Mouse (Mus musculus) ovary, adult 18-20 months (tissue): ENCODE data around the gene Ap1m2.
A peak's percentile ranks its signal among the peaks of the same experiment; 100 is the strongest.
"Not testable (repeated sequence)": the region's sequence is repeated elsewhere in the genome, so short reads cannot be mapped to it uniquely, and the experiment has no call there.

Experiments used
- DNase-seq: peaks from one replicate; pipeline ENCODE4 v3.0.0; 2022; ENCODE audit warnings: low spot score, mixed read lengths

Gene Ap1m2

DNA sequence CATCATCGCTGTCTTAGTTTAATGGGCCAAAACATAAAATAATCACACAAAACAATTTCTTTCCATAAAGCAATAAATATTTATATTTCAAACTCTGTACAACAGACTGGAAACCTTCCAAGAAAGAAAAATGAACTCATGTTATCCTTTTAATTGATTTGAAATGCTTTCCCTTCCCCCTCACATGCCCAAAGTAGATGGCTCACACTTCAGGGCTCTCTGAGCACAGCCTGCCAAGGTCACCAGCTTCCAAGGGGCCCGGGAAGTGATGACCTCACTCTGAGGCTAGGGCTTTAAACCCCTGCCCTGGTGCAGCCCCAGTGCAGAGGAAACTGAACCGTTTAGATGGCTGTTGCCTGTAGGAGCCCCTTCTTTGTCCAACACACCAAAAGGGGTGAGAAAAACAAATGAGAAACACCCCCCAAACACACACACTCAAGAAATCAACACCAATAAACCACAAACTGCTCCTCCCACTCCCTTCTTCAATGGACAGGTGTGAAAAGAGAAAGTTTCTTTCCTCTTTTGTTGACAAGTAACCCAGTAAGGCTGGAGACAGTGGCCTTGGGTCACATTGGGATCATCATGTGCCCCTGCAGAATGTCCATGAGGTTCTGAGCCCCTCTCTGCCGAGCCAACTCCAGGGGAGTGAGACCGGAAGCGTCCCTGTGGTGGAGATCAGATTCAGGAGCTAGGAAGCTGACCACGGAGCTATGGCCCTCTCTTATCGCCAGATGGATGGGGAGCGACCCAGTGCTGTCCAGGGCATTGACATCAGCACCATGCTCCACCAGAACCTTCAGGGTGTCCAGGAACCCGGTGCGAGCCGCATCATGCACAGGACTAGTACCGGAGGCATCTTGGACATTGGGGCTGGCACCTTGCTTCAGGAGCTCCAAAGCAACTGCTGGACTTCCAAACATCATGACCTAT, 23.5 kb downstream of the Ap1m2 start:
- no peak for DNase-seq

DNA sequence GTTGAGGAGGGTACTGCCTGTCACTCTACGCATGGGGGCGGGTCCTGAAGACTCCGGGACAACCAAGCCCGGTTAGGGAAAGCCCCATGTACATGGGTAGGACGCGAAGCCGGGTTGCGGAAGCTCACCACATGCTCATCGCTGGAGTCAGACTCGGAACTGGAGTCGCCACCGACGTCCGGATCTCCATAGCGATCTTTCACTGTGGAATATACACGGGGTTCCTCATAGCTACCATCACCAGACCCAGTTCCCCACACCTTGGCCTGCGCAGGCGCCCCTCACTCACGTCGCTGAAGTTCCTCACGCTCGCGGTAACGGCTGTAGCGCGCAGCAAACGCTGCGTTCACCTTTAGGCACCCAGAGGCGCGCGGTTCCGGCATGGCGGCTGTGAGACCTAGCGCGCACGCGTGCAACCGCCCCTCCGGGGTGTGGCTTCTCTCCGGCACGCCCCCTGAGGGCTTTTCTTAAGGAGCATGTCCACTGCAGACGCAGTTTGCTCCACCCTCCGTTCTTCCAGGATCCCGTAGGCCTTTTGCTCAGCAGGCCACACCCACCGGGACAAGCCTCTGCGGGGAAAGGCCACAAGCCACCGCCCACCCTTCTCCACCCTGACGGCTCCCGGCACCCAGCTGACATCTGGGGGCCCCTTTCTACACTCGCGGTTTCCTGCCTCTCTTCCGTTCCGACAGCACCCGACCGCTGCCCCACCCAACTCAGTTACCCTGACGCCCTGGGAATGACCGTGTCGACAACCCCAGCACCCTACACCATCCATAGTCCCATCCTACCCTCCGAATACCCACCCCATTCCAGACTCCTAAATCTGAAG, 24.4 kb downstream of the Ap1m2 start, which contains the start of gene Kri1:
Kri1 (minus strand) TSS at position 399 of the 832 bp plus-strand sequence.
- peak; percentile 97 for DNase-seq

DNA sequence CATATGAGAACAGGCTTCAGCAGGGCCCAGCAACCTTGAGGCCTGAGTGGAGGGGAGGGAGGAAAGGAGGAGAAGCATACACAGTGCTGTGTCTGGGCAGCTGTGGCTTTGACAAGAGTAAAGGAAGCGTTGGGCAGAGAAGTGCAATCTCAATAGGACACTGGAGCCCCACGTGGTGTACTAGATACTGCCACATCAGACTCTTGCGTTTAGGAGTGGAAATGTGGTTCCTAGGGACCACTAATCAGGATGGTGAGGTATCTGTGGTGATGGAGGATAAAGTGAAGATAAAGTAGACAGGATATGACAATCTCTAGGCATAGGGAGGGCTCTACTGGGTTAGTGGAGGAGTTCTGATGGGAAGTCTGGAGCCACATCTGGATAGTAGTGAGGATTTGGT, 25.4 kb downstream of the Ap1m2 start:
- DNase-seq = no peak

DNA sequence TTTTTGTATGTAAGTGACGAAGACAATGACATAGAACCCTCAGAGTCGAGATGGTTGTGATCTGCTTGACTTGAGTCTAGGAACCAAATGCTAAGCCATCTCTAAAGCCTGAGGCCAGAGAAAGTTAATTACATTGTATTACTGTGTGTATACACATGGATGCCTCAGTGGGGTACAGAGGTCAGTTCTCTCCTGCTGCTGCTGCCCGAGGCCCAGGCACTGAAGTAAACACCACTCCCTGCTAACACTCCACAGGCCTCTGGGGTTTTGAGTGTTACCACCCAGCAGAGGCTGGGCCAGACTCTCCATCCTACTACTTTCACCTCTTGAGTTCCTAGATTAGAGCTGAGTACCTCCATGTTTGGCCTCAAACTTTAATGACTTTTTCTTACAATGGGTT, 28.1 kb downstream of the Ap1m2 start:
- DNase-seq = no peak

DNA sequence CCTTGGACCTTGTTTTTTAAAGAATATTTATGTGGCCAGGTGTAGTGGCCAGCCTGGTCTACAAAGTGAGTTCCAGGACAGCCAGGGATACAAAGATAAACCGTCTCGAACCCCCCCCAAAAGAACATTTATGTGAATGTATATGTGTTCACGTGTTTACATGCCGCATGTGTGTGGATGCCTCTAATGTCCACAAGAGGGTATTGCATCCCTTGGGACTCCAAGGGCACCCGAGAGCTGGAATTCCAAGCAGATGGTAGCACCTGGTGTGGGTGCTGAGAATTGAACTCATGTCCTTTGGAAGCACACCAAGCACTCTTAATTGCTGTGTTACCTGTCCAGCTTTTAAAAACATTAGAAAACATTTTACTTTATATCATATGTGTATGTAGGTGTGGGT, 28.5 kb downstream of the Ap1m2 start:
- no peak for DNase-seq

DNA sequence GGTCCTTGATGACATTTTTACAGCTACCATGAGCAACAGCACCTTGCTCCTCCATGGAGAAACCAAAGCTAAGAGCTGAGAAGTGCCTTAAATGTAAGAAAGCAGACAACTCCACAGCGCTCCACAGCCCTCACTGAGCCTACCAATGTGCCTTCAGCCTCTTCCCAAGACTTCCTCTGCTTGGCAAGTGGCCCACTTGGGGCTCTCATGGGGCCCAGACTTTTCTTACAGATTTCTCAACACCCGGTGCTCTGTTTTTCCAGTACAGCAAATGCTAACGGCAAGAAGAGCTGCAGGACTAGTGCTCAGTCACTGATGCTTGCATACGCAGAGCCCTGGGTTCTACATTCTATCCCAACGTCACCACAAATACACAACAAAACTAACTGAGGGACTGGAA, 34.4 kb downstream of the Ap1m2 start:
- DNase-seq = no peak

DNA sequence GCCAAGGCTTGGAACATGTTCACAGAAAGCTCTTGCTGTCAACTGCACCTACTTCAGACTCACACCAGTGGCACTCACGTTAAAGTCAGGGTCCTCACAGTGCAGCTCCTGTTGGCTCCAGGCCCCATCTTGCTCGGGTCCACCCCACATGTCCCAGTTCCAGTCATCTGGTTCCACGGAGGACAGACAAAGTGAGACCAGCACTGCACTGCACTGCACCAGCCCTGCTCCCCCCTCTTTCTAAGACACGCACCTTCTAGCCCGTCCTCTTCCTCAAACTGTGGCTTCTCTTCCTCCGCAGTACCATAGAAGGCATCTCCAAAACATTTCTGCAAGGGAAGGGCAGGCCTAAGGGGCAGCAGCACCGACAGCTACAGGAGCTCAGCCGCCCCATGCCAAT, 35.8 kb downstream of the Ap1m2 start:
- no peak for DNase-seq

DNA sequence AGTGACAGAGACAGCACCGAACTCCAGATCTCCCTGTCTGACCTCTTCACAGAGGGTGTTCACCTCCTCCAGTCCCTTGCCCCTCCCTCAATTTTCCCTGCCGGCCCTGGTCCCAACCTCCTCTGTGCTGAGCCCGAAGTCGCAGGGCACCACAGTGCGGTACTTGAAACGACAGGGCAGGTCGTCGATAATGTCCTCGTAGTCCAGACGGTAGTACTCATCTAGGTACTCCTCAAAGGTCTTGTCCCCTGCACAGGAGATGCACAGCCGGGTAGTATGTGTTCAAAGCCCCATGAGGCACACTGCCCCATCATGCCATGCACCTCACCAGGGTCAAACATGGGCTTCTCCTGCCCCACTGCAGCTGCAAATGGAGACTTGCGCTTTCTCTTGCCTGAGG, 36.4 kb downstream of the Ap1m2 start:
- no peak for DNase-seq

DNA sequence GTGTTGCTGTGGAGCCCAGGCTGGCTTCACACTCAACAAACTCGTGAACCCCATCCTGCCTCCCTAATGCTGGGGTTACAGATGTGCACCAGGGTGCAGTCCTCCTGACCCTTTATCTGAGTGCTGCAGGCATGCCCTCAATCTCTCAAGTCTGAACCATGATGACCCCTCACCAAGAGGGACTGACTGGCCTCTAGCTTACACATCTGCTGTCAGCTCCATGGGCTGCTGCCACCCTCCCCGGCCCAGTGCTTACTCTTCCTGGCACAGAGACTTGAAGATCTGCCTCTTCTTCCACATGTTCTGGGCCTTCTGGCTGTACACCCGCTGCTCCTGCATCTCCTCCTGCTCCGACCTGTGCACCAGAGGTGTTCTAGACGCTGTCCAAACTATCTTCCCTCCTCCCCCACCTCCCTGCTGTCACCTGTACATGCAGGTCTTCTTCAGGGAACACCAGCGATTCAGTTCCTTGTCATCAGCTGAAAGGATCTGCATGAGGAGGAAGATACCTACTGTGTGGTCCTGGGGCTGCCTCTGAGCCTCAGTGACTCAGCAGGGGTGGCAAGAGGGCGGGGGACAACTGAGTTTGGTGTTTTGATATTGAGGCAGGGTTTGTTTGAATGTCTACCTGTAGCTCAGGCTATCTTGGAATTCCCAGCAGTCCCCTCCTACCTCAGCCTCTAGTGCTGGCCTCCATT, 37.0 kb downstream of the Ap1m2 start:
- DNase-seq = no peak

DNA sequence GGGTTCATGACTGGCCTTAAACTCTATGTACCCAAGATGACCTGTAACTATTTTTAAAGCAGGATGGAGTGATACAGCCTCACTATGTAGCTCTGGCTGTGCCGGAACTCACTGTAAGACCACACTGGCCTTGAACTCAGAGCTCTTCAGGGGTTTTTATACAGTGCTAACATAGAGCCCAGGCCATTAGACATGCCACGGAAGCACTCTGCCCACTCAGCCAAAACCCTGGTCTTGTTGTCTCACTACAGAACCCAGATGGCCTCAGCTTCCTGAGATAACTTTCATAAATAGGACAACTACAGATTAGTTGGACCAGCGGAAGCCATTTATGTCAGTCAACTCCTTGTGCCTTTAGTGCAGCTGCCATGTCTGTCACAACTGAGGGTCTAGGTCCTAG, 37.8 kb downstream of the Ap1m2 start:
- no peak for DNase-seq

DNA sequence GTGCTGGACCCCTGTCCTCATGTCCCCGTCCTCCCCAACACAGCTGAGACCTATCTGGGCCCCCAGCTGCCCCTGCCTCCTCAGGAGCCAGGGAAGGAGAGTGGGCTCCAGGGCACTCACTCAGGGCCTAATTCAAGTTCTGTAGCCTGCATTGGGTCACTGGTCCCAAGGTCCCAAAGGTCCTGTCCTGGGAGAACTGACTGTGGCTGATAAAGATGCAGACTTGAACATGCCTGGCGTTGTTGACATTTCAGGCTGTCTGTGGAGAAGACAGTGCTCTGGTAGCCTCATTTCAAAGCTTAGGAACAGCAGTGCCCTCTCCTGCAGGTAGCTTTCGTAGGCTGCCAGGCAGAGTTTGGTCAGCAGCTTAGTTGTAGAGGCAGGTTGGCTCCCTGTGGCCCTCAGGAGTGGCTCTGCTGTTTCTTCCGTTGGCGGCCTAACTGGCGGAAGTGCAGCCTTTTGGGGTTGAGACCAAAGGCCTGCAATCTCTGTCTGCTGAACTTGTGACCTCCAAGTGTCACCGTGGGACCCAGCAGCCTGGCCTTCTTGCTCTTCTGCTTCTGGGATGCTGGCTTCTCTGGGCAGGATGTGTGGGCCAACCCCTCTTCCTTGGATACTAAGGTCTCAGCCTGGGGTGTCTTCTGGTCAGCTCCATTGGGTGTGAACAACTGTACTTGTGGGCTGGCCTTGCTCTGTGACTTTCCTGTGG, 38.5 kb downstream of the Ap1m2 start:
- DNase-seq = no peak

DNA sequence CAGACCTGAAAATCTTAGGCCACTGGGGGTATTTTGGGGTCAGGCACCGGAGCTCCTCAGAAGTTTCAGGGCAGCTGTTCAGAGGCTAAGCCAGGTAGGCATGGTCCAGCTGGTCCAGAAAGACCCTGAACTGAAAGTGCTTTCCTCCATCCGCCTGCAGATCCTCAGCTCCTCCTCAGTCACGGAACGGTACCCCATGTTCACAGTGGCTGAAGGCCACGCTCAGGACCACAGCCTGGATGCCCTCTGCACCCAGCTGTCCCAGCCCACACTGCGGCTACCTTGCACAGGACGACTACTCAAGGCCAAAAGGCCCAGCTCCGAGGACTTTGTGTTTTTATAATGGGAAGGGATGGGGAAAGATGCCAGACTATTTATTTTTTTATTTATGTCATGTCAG, 39.0 kb downstream of the Ap1m2 start:
- no peak for DNase-seq

DNA sequence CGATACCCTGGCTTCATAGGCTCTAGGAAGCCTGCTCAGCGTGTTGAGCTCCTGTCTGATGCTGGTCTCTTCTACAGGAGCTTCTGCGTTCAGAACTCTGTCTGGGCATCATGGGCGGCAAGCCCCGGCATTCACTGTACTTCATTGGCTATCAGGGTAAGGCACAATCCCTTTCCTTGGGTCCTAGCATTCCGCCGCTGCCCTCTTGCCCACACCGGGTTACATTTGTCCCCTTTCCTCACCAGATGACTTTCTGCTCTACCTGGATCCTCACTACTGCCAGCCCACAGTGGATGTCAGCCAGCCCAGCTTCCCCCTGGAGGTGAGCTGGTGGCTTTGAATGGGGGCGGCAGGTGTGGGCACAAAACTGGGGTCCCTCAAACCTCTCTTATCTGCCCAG, 39.7 kb downstream of the Ap1m2 start:
- no peak for DNase-seq

DNA sequence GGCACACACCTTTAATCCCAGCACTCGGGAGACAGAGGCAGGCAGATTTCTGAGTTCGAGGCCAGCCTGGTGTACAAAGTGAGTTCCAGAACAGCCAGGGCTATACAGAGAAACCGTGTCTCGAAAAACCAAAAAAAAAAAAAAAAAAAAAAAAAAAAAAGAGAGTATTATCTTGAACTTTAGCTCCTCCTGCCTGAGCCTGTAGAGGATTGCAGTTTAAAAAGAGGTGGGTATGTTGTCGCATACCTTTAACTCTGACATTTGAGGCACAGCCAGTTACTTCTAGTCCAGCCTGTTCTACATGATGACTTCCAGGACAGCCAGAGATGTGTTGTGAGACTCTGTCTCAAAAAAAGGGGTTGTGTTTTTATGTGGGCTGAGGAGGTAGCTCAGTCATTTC, 42.5 kb downstream of the Ap1m2 start:
- not testable (repeated sequence) for DNase-seq

DNA sequence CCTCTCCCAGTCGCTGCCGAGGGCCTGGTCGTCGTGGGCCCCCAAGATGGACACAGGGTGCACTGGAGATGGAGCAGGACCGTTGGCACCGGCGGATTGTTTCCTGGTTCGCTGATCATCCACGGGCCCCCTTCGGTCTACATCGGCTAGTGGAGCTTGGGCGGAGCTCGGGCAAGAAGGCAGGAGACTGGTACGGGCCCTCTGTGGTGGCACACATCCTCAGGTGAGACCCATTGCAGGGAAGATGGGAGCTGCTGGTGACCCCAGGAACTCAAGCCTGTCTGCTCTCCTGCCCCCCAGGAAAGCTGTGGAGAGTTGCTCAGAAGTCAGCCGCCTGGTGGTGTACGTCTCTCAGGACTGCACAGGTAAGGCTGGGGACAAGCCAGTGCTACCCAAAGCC, 43.8 kb downstream of the Ap1m2 start:
- DNase-seq = no peak

DNA sequence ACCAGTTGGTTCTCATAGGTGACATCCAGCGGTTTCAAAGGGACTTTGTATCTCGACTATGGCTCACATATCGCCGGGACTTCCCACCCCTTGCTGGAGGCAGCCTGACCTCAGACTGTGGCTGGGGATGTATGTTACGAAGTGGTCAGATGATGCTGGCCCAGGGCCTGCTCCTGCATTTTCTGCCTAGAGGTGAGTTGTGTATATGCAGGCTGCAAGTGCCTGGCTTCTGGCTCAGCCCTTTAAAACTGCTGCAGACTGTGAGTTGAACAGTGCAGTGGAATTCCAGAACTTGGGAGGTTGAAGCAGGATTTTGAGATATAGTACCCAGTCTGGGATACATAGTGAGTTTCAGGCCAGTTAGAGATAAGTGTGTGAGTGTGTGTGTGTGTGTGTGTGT, 45.2 kb downstream of the Ap1m2 start:
- no peak for DNase-seq

DNA sequence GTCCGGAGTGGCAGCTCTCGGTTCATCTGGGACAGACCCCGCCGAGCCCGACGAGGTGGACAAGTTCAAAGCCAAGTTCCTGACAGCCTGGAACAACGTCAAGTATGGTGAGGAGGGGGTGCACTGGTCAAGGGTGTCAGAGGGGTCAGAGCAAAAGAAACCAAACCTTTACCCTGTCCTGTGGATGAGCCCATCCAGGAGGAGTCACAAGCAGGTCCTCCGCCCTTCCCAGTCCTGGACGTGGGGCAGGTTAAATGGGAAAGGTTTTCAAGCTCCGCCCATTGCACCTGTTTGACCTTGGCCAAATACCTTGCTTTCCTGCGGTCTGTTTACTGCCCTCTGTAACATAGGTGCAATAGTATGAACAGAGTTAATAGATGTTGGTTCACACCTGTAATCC, 46.5 kb downstream of the Ap1m2 start:
- DNase-seq = no peak

DNA sequence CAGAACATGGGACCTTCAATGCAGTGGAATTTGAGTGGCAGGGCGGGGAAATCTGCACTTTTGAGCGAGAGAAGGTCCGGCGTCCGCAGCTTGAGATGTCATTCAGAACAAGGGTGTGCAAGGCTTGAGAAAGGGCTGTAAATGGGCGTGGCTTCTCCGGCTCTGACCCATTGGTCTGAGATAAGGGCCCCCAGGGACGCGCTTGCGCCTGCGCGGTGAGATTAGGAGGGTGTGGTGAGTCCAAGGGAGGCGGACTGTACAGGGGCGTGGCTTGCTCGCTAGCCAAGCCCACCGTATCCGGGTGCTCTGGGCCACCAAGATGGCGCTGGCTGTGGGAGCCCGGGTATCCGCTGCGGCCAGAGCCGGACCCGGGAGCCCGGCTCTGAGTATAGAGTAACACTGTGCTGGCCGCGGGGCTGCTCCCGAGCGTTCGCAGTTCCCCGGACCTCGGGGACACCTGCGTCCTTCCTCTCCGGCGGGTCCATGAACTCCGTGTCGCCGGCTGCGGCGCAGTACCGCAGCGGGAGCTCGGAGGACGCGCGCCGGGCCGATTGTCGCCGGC, 47.1 kb downstream of the Ap1m2 start, which contains the start of gene Atg4d:
Atg4d (plus strand) TSS at position 294 of the 562 bp plus-strand sequence.
- peak; percentile 99 for DNase-seq

DNA sequence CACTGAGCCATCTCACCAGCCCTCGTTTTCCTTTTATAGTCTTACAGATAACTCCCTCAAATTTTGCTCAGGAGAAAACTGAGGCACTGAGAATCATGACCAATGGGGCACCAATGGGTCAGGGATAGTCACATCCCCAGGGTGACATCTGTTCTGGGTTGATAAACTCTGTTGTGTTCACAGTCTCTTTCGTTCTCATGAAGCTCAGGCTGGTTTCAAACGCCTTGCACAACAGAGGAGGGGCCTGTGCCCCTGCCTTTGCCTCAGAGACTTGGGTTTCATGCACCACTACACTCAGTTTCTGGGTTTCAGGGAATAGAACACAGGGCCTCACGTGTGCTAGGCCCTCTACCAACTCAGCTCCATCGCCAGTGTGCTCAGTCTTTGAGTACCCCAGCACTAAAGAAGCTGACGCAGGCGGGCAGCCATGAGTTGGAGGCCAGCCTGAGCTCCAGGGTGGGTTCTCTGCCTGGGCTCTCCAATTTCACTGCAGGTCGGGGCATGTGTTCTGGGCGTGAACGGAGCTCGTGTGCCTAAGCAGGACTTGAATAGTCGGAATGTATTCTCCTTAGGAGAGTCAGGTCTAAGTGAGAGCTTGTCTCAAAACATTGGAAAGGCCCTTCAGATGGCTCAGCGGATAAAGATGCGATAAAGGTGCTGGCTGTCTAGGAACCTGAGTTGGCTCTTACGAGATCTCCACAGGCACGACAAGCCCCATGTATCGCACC, 47.7 kb downstream of the Ap1m2 start:
- DNase-seq = no peak

DNA sequence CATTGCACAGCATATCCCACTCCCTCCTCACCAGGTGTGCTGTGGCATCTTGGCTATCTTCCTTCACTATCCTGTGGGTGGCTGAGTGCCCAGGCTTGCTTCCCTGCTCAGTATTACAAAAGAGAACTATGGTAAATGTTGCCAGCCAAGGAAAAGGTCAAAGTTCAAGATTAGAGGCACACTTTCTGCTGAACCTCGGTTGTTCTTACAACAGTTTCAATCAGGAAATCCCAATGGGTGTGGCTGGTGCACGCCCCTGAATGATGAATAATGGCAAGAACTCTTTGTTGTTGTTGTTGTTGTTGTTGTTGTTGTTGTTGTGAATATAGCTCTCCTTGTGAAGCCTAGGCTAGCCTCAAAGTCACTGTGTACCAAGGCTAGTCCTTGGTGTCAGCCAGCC, 50.3 kb downstream of the Ap1m2 start:
- DNase-seq = no peak
